Mouse (Mus musculus) spleen, adult 2 months (tissue): ENCODE measurements around the gene Msrb3.

Source experiments
- CTCF ChIP-seq: fragments of 200-500 bp; IDR thresholded peaks from 2 replicates; pipeline ENCODE4 v1.5.1; 2011; ENCODE audit warnings: mild to moderate bottlenecking, inconsistent platforms; ENCODE audit not compliant: insufficient read depth, insufficient read length, insufficient replicate concordance; ENCODE audit errors: extremely low read depth
- POLR2A ChIP-seq: fragments of 200-500 bp; IDR thresholded peaks from 2 replicates; pipeline ENCODE4 v1.6.1; 2011; ENCODE audit warnings: low read depth, low read length, inconsistent platforms

GRCm38 (mm10) chr10:120847785-120848184 is 51.1 kb downstream of the Msrb3 start:
- TF ChIP-seq CTCF = no peak
- no peak for TF ChIP-seq POLR2A
